In genomic region chr15:37007233-37007958, GRCm38 (mm10) we compare ENCODE assay signal across 8 mouse cellular contexts. TPM values are rescaled to one million over a fixed set of nuclear protein-coding genes. Genes with fewer than 3 reads are reported as not detected.
DNase-seq lines count a peak whose midpoint lies in the region; ATAC-seq and TF ChIP-seq lines count a peak whose summit lies in the region.

TSS of gene Zfp706 (minus strand) at chr15:37007773.

- TF ChIP-seq EP300 in CH12.LX (IDR thresholded peaks at IDR 0.05; ENCODE audit: low read length), result no peak
- peak; percentile 94 for TF ChIP-seq EP300 in heart, postnatal 0 days (IDR thresholded peaks at IDR 0.05; ENCODE audit: low read depth)

- no peak for TF ChIP-seq CTCF in CH12.LX (conservative IDR thresholded peaks at IDR 0.05 in 1 of 2, IDR thresholded peaks at IDR 0.05 in 1 of 2; ENCODE audit: low read depth in 2 of 2, low read length in 2 of 2)
- no peak for TF ChIP-seq CTCF in heart, postnatal 0 days (IDR thresholded peaks at IDR 0.05; ENCODE audit: low read depth)
- no peak for TF ChIP-seq CTCF in testis, adult 2 months (IDR thresholded peaks at IDR 0.05; ENCODE audit: control insufficient read depth, insufficient read depth, insufficient replicate concordance, low read depth, low read length)

- peak within 1 kb of the TSS; percentile 99 for H3K9ac ChIP-seq in CH12.LX (ENCODE audit: insufficient read depth, low read depth)
- peak within 1 kb of the TSS; percentile 97 for H3K9ac ChIP-seq in forebrain, embryonic 12.5 days
- H3K9ac ChIP-seq in heart, postnatal 0 days (replicated peaks; ENCODE audit: low read depth, low read length), result peak within 1 kb of the TSS; percentile 99
- H3K9ac ChIP-seq in liver, embryonic 16.5 days (ENCODE audit: low read depth, low read length), result peak within 1 kb of the TSS; percentile 98
- H3K9ac ChIP-seq in neural tube, embryonic 13.5 days, result peak within 1 kb of the TSS; percentile 99

- WGBS in forebrain, embryonic 12.5 days, result under 1% methylated on average over 49 of the region's 79 CpGs
- under 1% methylated on average over 54 of the region's 79 CpGs for WGBS in heart, postnatal 0 days
- WGBS in liver, embryonic 16.5 days (ENCODE audit: insufficient replicate concordance), result under 1% methylated on average over 49 of the region's 79 CpGs
- WGBS in neural tube, embryonic 13.5 days, result under 1% methylated on average over 79 of the region's 79 CpGs

- H3K9me3 ChIP-seq in CH12.LX (replicated peaks; ENCODE audit: low read length), result no peaks in the 10 kb centered on the region
- H3K9me3 ChIP-seq in forebrain, embryonic 12.5 days, result no peaks in the 10 kb centered on the region
- H3K9me3 ChIP-seq in heart, postnatal 0 days (replicated peaks; ENCODE audit: control insufficient read depth, low read length), result no peaks in the 10 kb centered on the region
- no peaks in the 10 kb centered on the region for H3K9me3 ChIP-seq in liver, embryonic 16.5 days (replicated peaks; ENCODE audit: control insufficient read depth, low read length)
- no peaks in the 10 kb centered on the region for H3K9me3 ChIP-seq in neural tube, embryonic 13.5 days

- H3K4me3 ChIP-seq in CH12.LX (replicated peaks in 1 of 3; ENCODE audit: low read depth in 2 of 3, low read length in 2 of 3, poor library complexity in 1 of 3), result peak within 1 kb of the TSS; percentile 83 to 94 (median 93)
- H3K4me3 ChIP-seq in forebrain, embryonic 12.5 days (replicated peaks), result peak within 1 kb of the TSS; percentile 88
- H3K4me3 ChIP-seq in heart, postnatal 0 days (ENCODE audit: low read depth, low read length), result peak within 1 kb of the TSS; percentile 94
- peak within 1 kb of the TSS; percentile 94 for H3K4me3 ChIP-seq in liver, embryonic 16.5 days (ENCODE audit: low read depth, low read length)
- H3K4me3 ChIP-seq in neural tube, embryonic 13.5 days, result peak within 1 kb of the TSS; percentile 93
- H3K4me3 ChIP-seq in testis, adult 2 months (ENCODE audit: control insufficient read depth, low read depth, low read length), result peak within 1 kb of the TSS; percentile 88

- peaks cover 13 to 32% of the 10 kb centered on the region in 2 experiments for H3K36me3 ChIP-seq in CH12.LX (replicated peaks in 1 of 2; ENCODE audit: control insufficient read depth in 1 of 2, insufficient read depth in 1 of 2, low read length in 1 of 2)
- H3K36me3 ChIP-seq in forebrain, embryonic 12.5 days (replicated peaks), result peaks cover 11% of the 10 kb centered on the region
- H3K36me3 ChIP-seq in heart, postnatal 0 days (replicated peaks; ENCODE audit: control insufficient read depth, insufficient read depth, low read length), result peaks cover 9% of the 10 kb centered on the region
- peaks cover under 1% of the 10 kb centered on the region for H3K36me3 ChIP-seq in liver, embryonic 16.5 days (ENCODE audit: control insufficient read depth, insufficient read depth)
- H3K36me3 ChIP-seq in neural tube, embryonic 13.5 days, result peaks cover 11% of the 10 kb centered on the region
- no peaks in the 10 kb centered on the region; the same call in 1 of the 2 replicates for H3K36me3 ChIP-seq in testis, adult 2 months (ENCODE audit: control insufficient read depth, insufficient read depth, low read length)

- H3K4me2 ChIP-seq in CH12.LX (ENCODE audit: insufficient read depth, low read depth, poor library complexity, severe bottlenecking), result peak within 1 kb of the TSS; percentile 6; the same call in 1 of the 2 replicates
- peak within 1 kb of the TSS; percentile 68 for H3K4me2 ChIP-seq in forebrain, embryonic 12.5 days
- peak within 1 kb of the TSS; percentile 75 for H3K4me2 ChIP-seq in heart, postnatal 0 days (ENCODE audit: low read depth, low read length)
- peak within 1 kb of the TSS; percentile 85 for H3K4me2 ChIP-seq in liver, embryonic 16.5 days (ENCODE audit: low read depth, low read length)
- H3K4me2 ChIP-seq in neural tube, embryonic 13.5 days, result peak within 1 kb of the TSS; percentile 70

- H3K4me1 ChIP-seq in CH12.LX (ENCODE audit: control insufficient read depth in 1 of 2, insufficient read depth in 2 of 2), result peaks cover 0 to 34% of the 10 kb centered on the region in 2 experiments; a peak in 3 of 4 replicates
- peaks cover 32% of the 10 kb centered on the region for H3K4me1 ChIP-seq in forebrain, embryonic 12.5 days
- H3K4me1 ChIP-seq in heart, postnatal 0 days (ENCODE audit: control insufficient read depth, insufficient read depth), result peaks cover 25% of the 10 kb centered on the region
- peaks cover 18% of the 10 kb centered on the region for H3K4me1 ChIP-seq in liver, embryonic 16.5 days (ENCODE audit: control insufficient read depth, low read depth, low read length)
- H3K4me1 ChIP-seq in neural tube, embryonic 13.5 days (replicated peaks), result peaks cover 33% of the 10 kb centered on the region
- peaks cover 4% of the 10 kb centered on the region for H3K4me1 ChIP-seq in testis, adult 2 months (ENCODE audit: control insufficient read depth, insufficient read depth, low read length)

- H3K27me3 ChIP-seq in CH12.LX (replicated peaks), result no peaks in the 10 kb centered on the region
- no peaks in the 10 kb centered on the region for H3K27me3 ChIP-seq in forebrain, embryonic 12.5 days
- H3K27me3 ChIP-seq in heart, postnatal 0 days (ENCODE audit: control insufficient read depth, insufficient read depth, low read length), result no peaks in the 10 kb centered on the region
- H3K27me3 ChIP-seq in liver, embryonic 16.5 days (ENCODE audit: control insufficient read depth, insufficient read depth, low read depth, low read length), result no peaks in the 10 kb centered on the region
- H3K27me3 ChIP-seq in neural tube, embryonic 13.5 days, result no peaks in the 10 kb centered on the region
- H3K27me3 ChIP-seq in testis, adult 2 months (ENCODE audit: control insufficient read depth, insufficient read depth, low read length), result no peaks in the 10 kb centered on the region

- peak; percentile 99 for ATAC-seq in forebrain, embryonic 12.5 days (ENCODE audit: low FRiP score)
- peak; percentile 98 for ATAC-seq in heart, postnatal 0 days (ENCODE audit: insufficient read depth, low read depth)
- peak; percentile 98 for ATAC-seq in liver, embryonic 16.5 days (ENCODE audit: low read depth)
- peak; percentile 100 for ATAC-seq in neural tube, embryonic 13.5 days (ENCODE audit: low read depth)

- peak; percentile 99 for DNase-seq in CH12.LX (ENCODE audit: extremely low read depth)
- DNase-seq in c-Kit-positive CD71-positive TER-119-negative erythroid progenitor cells, embryonic 14.5 days (ENCODE audit: low read depth), result peak; percentile 93
- DNase-seq in heart, postnatal 0 days (ENCODE audit: low spot score), result peak; percentile 99
- DNase-seq in kidney, postnatal 4 days, result peak; percentile 100

- dilution Hi-C loops in CH12.LX (cut with MboI; ENCODE audit: extremely low pct_ligation_motif_present, extremely low pct_unique_long_range_greater_than_20kb, low sequenced_read_pairs), result no loop called here

- peaks cover 35% of the 10 kb centered on the region for H3K79me2 ChIP-seq in CH12.LX (replicated peaks; ENCODE audit: control insufficient read depth, extremely low read depth, insufficient read depth, poor library complexity, severe bottlenecking)

- in situ Hi-C loops in CH12.LX (cut with MboI; ENCODE audit: low pct_ligation_motif_present, low pct_unique_long_range_greater_than_20kb, low sequenced_read_pairs), result no loop called here

- peak; percentile 98 for TF ChIP-seq POLR2A in CH12.LX (IDR thresholded peaks at IDR 0.05; ENCODE audit: low read depth, low read length)
- TF ChIP-seq POLR2A in testis, adult 2 months (IDR thresholded peaks at IDR 0.05; ENCODE audit: control insufficient read depth, low read depth, low read length), result peak; percentile 100

- no peak for TF ChIP-seq RAD21 in CH12.LX (IDR thresholded peaks at IDR 0.05; ENCODE audit: low read depth, low read length)

- peak within 1 kb of the TSS; percentile 92 for H3K27ac ChIP-seq in CH12.LX (ENCODE audit: insufficient read depth, low read depth)
- peak within 1 kb of the TSS; percentile 95 for H3K27ac ChIP-seq in forebrain, embryonic 12.5 days
- peak within 1 kb of the TSS; percentile 98 for H3K27ac ChIP-seq in heart, postnatal 0 days (ENCODE audit: low read depth)
- peak within 1 kb of the TSS; percentile 95 for H3K27ac ChIP-seq in liver, embryonic 16.5 days (ENCODE audit: low read length)
- H3K27ac ChIP-seq in neural tube, embryonic 13.5 days (replicated peaks), result peak within 1 kb of the TSS; percentile 98
- H3K27ac ChIP-seq in testis, adult 2 months (ENCODE audit: control insufficient read depth, insufficient read depth, low read depth, low read length), result peak within 1 kb of the TSS; percentile 97

TF ChIP-seq in CH12.LX, 34 proteins besides CTCF, POLR2A, EP300 and RAD21 (continues in another document):
- peak; percentile 97 for TF ChIP-seq ZMIZ1 (IDR thresholded peaks at IDR 0.05; ENCODE audit: low read depth, low read length)
- TF ChIP-seq SIN3A (IDR thresholded peaks at IDR 0.05; ENCODE audit: low read length), result peak; percentile 61; the same call in 1 of the 2 replicates
- TF ChIP-seq MYC (IDR thresholded peaks at IDR 0.05; ENCODE audit: low read depth, low read length), result peak; percentile 56; the same call in 1 of the 2 replicates
- TF ChIP-seq ZNF384 (IDR thresholded peaks at IDR 0.05; ENCODE audit: low read depth, low read length), result no peak
- peak; percentile 73; the same call in 1 of the 2 replicates for TF ChIP-seq CHD2 (IDR thresholded peaks at IDR 0.05; ENCODE audit: low read length)
- no peak for TF ChIP-seq ZC3H11A (IDR thresholded peaks at IDR 0.05; ENCODE audit: low read depth, low read length)
- peak; percentile 82 for TF ChIP-seq MXI1 (IDR thresholded peaks at IDR 0.05; ENCODE audit: low read depth, low read length)
- TF ChIP-seq ETS1 (conservative IDR thresholded peaks at IDR 0.05; ENCODE audit: low read depth, low read length), result peak; percentile 31
- peak; percentile 67; the same call in 1 of the 2 replicates for TF ChIP-seq MEF2A (IDR thresholded peaks at IDR 0.05; ENCODE audit: borderline replicate concordance, low read depth, low read length)
- peak; percentile 55 for TF ChIP-seq BHLHE40 (IDR thresholded peaks at IDR 0.05; ENCODE audit: low read depth, low read length)
- TF ChIP-seq IRF4 (IDR thresholded peaks at IDR 0.05; ENCODE audit: low read depth, low read length), result peak; percentile 44; the same call in 1 of the 2 replicates
- peak; percentile 91 for TF ChIP-seq ELF1 (IDR thresholded peaks at IDR 0.05; ENCODE audit: low read depth, low read length)
- TF ChIP-seq POLR2AphosphoS2 (IDR thresholded peaks at IDR 0.05; ENCODE audit: low read depth, low read length), result peak; percentile 96

RNA-seq across cellular contexts. Expression of gene Zfp706, which starts in this region (rescaled TPM):
- total RNA-seq in CH12.LX (2012; rRNA removed) (52.0 and 88.7 TPM in 2 replicates), CH12.LX (2014; rRNA removed) (285 and 293 TPM in 2 replicates)
- 384 and 583 TPM in 2 replicates for polyA plus RNA-seq in CH12.LX (2012; ENCODE audit: insufficient read length, low read depth)
- 463 and 489 TPM in 2 replicates for polyA plus RNA-seq in forebrain, embryonic 12.5 days (2016; fragmentation: Nextera tagmentation; extraction: Ambion mirVana)
- total RNA-seq in heart, postnatal 0 days (2014; rRNA removed; ENCODE audit: low replicate concordance), result 36.9 and 48.7 TPM in 2 replicates
- 541 and 578 TPM in 2 replicates for polyA plus RNA-seq in heart, postnatal 0 days (2015; fragmentation: Nextera tagmentation; extraction: Ambion mirVana)
- polyA plus RNA-seq in liver, embryonic 16.5 days (2015; fragmentation: Nextera tagmentation; extraction: Ambion mirVana), result 151 and 178 TPM in 2 replicates
- 455 and 475 TPM in 2 replicates for polyA plus RNA-seq in neural tube, embryonic 13.5 days (2015; fragmentation: Nextera tagmentation; extraction: Ambion mirVana)
- polyA plus RNA-seq in testis, adult 2 months (2012; rRNA removed), result 74.4 and 74.7 TPM in 2 replicates

Comparison
In these comparisons a context has a peak if more than half of its experiments do, and no peak if none do; other contexts are left out.
1. Peak in every context shown above with its lines: DNase-seq, ATAC-seq, H3K4me3 ChIP-seq and H3K27ac ChIP-seq.
2. H3K4me2 ChIP-seq: peak in every context shown above with its lines; median percentile 85 in liver, embryonic 16.5 days; 75 in heart, postnatal 0 days; 70 in neural tube, embryonic 13.5 days; 68 in forebrain, embryonic 12.5 days; 6 in CH12.LX.